Mouse (Mus musculus): ENCODE measurements at regions not wholly inside any gene's neighbourhood (a gene's known extent, or its start where the extent isn't known, plus 50 kb on each side); places are given as distances from the start of the nearest gene placed in this dataset.

DNA sequence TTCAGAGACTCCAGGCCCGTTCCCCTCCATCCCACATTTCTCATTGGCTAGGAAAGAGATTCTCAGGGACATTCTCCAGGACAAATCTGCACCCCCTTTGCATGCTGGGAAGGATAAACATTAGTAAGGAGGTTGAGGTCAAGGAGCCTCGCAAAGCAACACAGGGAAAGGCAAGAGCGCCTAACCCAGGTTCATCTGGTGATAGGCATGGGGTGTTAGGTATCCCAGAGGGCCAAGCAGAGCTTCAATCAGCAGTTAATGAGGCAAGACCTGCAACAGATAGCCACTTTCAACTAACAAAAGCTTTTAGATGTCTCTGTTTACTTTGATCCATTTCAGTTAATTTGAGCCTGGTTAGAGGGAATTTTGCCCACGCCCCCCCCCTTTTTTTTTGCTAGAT is 184.5 kb upstream of the Cdkn3 start:
- TF ChIP-seq CTCF (IDR thresholded peaks at IDR 0.05; ENCODE audit: extremely low read depth, insufficient read depth, insufficient read length, insufficient replicate concordance): no peak
- TF ChIP-seq POLR2A (IDR thresholded peaks at IDR 0.05; ENCODE audit: low read depth, low read length): no peak

Data from spleen, adult 2 months (tissue).